Mouse (Mus musculus) midbrain, embryonic 11.5 days (tissue): Measurements from ENCODE around the gene Asl. TPM values are rescaled to one million over a fixed set of nuclear protein-coding genes. Genes with fewer than 3 reads are reported as not detected.

Source experiments
- ATAC-seq: fragments of 200-750 bp; cut with Nextera tagmentation; 2 replicates; pipeline ENCODE4 v1.8.0; 2017; ENCODE audit warnings: moderate TSS enrichment, moderate library complexity; ENCODE audit not compliant: low FRiP score
- DNase-seq: peaks from one replicate; pipeline ENCODE4 v3.0.0; 2015; ENCODE audit warnings: low spot score; ENCODE audit errors: missing footprints
- H3K27ac ChIP-seq: fragments of 300-500 bp; sonication (generic); 2 replicates; pipeline ENCODE4 v1.5.1; 2014; ENCODE audit warnings: low read depth, low read length
- H3K27me3 ChIP-seq: fragments of 300-500 bp; sonication (generic); 2 replicates; pipeline ENCODE4 v1.6.1; 2014; ENCODE audit warnings: mild to moderate bottlenecking, low read length, moderate library complexity, mixed read lengths; ENCODE audit not compliant: control insufficient read depth, insufficient read depth
- H3K36me3 ChIP-seq: fragments of 300-500 bp; sonication (generic); 2 replicates; pipeline ENCODE4 v1.6.1; 2014; ENCODE audit warnings: mild to moderate bottlenecking, low read length, moderate library complexity, mixed read lengths; ENCODE audit not compliant: control insufficient read depth, insufficient read depth
- H3K4me1 ChIP-seq: fragments of 300-500 bp; sonication (generic); 2 replicates; pipeline ENCODE4 v1.6.1; 2014; ENCODE audit warnings: low read length; ENCODE audit not compliant: control insufficient read depth, insufficient read depth
- H3K4me2 ChIP-seq: fragments of 300-500 bp; sonication (generic); 2 replicates; pipeline ENCODE4 v1.6.1; 2014; ENCODE audit warnings: mild to moderate bottlenecking, moderate library complexity
- H3K4me3 ChIP-seq: fragments of 300-500 bp; sonication (generic); 2 replicates; pipeline ENCODE4 v1.5.1; 2014; ENCODE audit warnings: low read depth, low read length
- H3K9ac ChIP-seq: fragments of 300-500 bp; sonication (generic); 2 replicates; pipeline ENCODE4 v1.6.1; 2014; ENCODE audit warnings: low read length
- H3K9me3 ChIP-seq: fragments of 300-500 bp; sonication (generic); 2 replicates; pipeline ENCODE4 v1.6.1; 2016; ENCODE audit warnings: low read length; ENCODE audit not compliant: control insufficient read depth
- WGBS: fragments of 180-500 bp; shearing (Covaris S2); extraction: QIAGEN DNeasy Blood & Tissue Kit; methylation state at CpG from one replicate; pipeline ENCODE4 v1.1.7; 2014; 5-methylcytosine and 5-hydroxymethylcytosine counted together
- polyA plus RNA-seq: library from polyadenylated mRNA; unstranded; fragments of >200 nt; fragmentation: Nextera tagmentation; extraction: Ambion mirVana; gene quantifications from 2 replicates; pipeline ENCODE4 v1.2.1, GENCODE M21; 2014

The Asl gene
- polyA plus RNA-seq, 1 experiment from 2014 or later: 30.1 TPM

GRCm38 (mm10) chr5:130063760-130064159, 34.7 kb upstream of the Asl start:
- 77% methylated on average over 2 of the region's 2 CpGs for WGBS
- H3K27me3 ChIP-seq: no peaks in the 10 kb centered on the region
- no peak overlapping the region for H3K9ac ChIP-seq
- peaks cover 3% of the 10 kb centered on the region; the same call in 1 of the 2 replicates for H3K36me3 ChIP-seq
- H3K4me3 ChIP-seq: no peak overlapping the region
- H3K4me1 ChIP-seq: no peaks in the 10 kb centered on the region; the same call in 1 of the 2 replicates
- DNase-seq (no peak), ATAC-seq (no peak)
- H3K4me2 ChIP-seq: no peak overlapping the region
- H3K27ac ChIP-seq: no peak overlapping the region
- no peaks in the 10 kb centered on the region; the same call in 1 of the 2 replicates for H3K9me3 ChIP-seq

GRCm38 (mm10) chr5:130062096-130062495, 33.0 kb upstream of the Asl start:
- Histone ChIP-seq H3K9ac (no peak overlapping the region), H3K9me3 (no peaks in the 10 kb centered on the region; the same call in 1 of the 2 replicates), H3K27me3 (no peaks in the 10 kb centered on the region), H3K27ac (no peak overlapping the region), H3K4me1 (no peaks in the 10 kb centered on the region; the same call in 1 of the 2 replicates), H3K4me2 (no peak overlapping the region), H3K4me3 (no peak overlapping the region), H3K36me3 (peaks cover 3% of the 10 kb centered on the region; the same call in 1 of the 2 replicates)
- ATAC-seq (no peak), DNase-seq (no peak)
- 77% methylated on average over 2 of the region's 2 CpGs for WGBS

GRCm38 (mm10) chr5:130060329-130060665, 31.2 kb upstream of the Asl start:
- WGBS: 92% methylated on average over 4 of the region's 4 CpGs
- Histone ChIP-seq H3K27ac (no peak overlapping the region), H3K4me1 (no peaks in the 10 kb centered on the region; the same call in 1 of the 2 replicates), H3K36me3 (peaks cover 3% of the 10 kb centered on the region; the same call in 1 of the 2 replicates), H3K9me3 (no peaks in the 10 kb centered on the region), H3K4me2 (no peak overlapping the region), H3K9ac (no peak overlapping the region), H3K4me3 (no peak overlapping the region), H3K27me3 (no peaks in the 10 kb centered on the region)
- no peak for DNase-seq
- ATAC-seq: no peak

- Histone ChIP-seq H3K4me1 (no peaks in the 10 kb centered on the region; the same call in 1 of the 2 replicates), H3K27me3 (no peaks in the 10 kb centered on the region), H3K4me3 (no peak overlapping the region), H3K9me3 (no peaks in the 10 kb centered on the region), H3K9ac (no peak overlapping the region), H3K4me2 (no peak overlapping the region), H3K27ac (no peak overlapping the region), H3K36me3 (peaks cover 3% of the 10 kb centered on the region; the same call in 1 of the 2 replicates)
- WGBS: 74% methylated on average over 12 of the region's 12 CpGs
- DNase-seq: no peak
- ATAC-seq: 0 out of 2 replicates have a peak, but pooled peaks have one; percentile 38
Measured at GRCm38 (mm10) chr5:130059413-130060328, 30.6 kb upstream of the Asl start.

GRCm38 (mm10) chr5:130056303-130056702, 27.3 kb upstream of the Asl start:
- H3K9me3 ChIP-seq: no peaks in the 10 kb centered on the region
- DNase-seq (peak; percentile 74), ATAC-seq (no peak)
- H3K27ac ChIP-seq: no peak overlapping the region
- H3K27me3 ChIP-seq: no peaks in the 10 kb centered on the region
- no peak overlapping the region for H3K4me3 ChIP-seq
- no peak overlapping the region for H3K4me2 ChIP-seq
- peaks cover 3% of the 10 kb centered on the region; the same call in 1 of the 2 replicates for H3K36me3 ChIP-seq
- WGBS: 93% methylated on average over 2 of the region's 2 CpGs
- no peak overlapping the region for H3K9ac ChIP-seq
- no peaks in the 10 kb centered on the region; the same call in 1 of the 2 replicates for H3K4me1 ChIP-seq

GRCm38 (mm10) chr5:130055688-130056087, 26.6 kb upstream of the Asl start:
- DNase-seq (peak; percentile 12), ATAC-seq (no peak)
- Histone ChIP-seq H3K36me3 (peaks cover 3% of the 10 kb centered on the region; the same call in 1 of the 2 replicates), H3K9ac (no peak overlapping the region), H3K4me2 (no peak overlapping the region), H3K4me1 (no peaks in the 10 kb centered on the region; the same call in 1 of the 2 replicates), H3K4me3 (no peak overlapping the region), H3K9me3 (no peaks in the 10 kb centered on the region), H3K27ac (no peak overlapping the region), H3K27me3 (no peaks in the 10 kb centered on the region)
- 89% methylated on average over 4 of the region's 4 CpGs for WGBS

GRCm38 (mm10) chr5:130052955-130053354, 23.9 kb upstream of the Asl start:
- Histone ChIP-seq H3K27ac (no peak overlapping the region), H3K4me1 (no peaks in the 10 kb centered on the region), H3K36me3 (0 out of 2 replicates have a peak, but pooled peaks cover 2% of the 10 kb centered on the region), H3K9ac (no peak overlapping the region), H3K4me3 (no peak overlapping the region), H3K4me2 (no peak overlapping the region), H3K27me3 (no peaks in the 10 kb centered on the region), H3K9me3 (no peaks in the 10 kb centered on the region)
- no peak for DNase-seq
- no peak for ATAC-seq
- 91% methylated on average over 6 of the region's 6 CpGs for WGBS

GRCm38 (mm10) chr5:130052510-130052909, 23.5 kb upstream of the Asl start:
- Histone ChIP-seq H3K9me3 (no peaks in the 10 kb centered on the region), H3K27ac (no peak overlapping the region), H3K4me1 (no peaks in the 10 kb centered on the region), H3K4me2 (no peak overlapping the region), H3K36me3 (peaks cover 2% of the 10 kb centered on the region; the same call in 1 of the 2 replicates), H3K27me3 (no peaks in the 10 kb centered on the region), H3K9ac (no peak overlapping the region), H3K4me3 (no peak overlapping the region)
- peak; percentile 59 for DNase-seq
- WGBS: 67% methylated on average over 5 of the region's 5 CpGs
- no peak for ATAC-seq
